Mouse (Mus musculus) hindbrain, embryonic 13.5 days (tissue): Measurements from ENCODE around the gene Hist1h2ad. TPM values are rescaled to one million over a fixed set of nuclear protein-coding genes. Genes with fewer than 3 reads are reported as not detected.
"Not testable (repeated sequence)": the region's sequence is repeated elsewhere in the genome, so short reads cannot be mapped to it uniquely, and the experiment has no call there.

Source experiments
- ATAC-seq: fragments of 200-750 bp; cut with Nextera tagmentation; 2 replicates; pipeline ENCODE4 v1.8.0; 2017; ENCODE audit warnings: moderate TSS enrichment; ENCODE audit not compliant: low FRiP score
- H3K27ac ChIP-seq: fragments of 300-500 bp; sonication (generic); 2 replicates; pipeline ENCODE4 v1.5.1; 2015; ENCODE audit warnings: inconsistent platforms, mild to moderate bottlenecking, moderate library complexity
- H3K27me3 ChIP-seq: fragments of 300-500 bp; sonication (generic); 2 replicates; pipeline ENCODE4 v1.6.1; 2015; ENCODE audit warnings: mild to moderate bottlenecking, inconsistent platforms
- H3K36me3 ChIP-seq: fragments of 300-500 bp; sonication (generic); 2 replicates; pipeline ENCODE4 v1.6.1; 2015; ENCODE audit warnings: mild to moderate bottlenecking, inconsistent platforms
- H3K4me1 ChIP-seq: fragments of 300-500 bp; sonication (generic); replicated peaks from 2 replicates; pipeline ENCODE4 v1.6.1; 2015; ENCODE audit warnings: inconsistent platforms
- H3K4me2 ChIP-seq: fragments of 300-500 bp; sonication (generic); 2 replicates; pipeline ENCODE4 v1.6.1; 2015; ENCODE audit warnings: inconsistent platforms, mild to moderate bottlenecking, moderate library complexity
- H3K4me3 ChIP-seq: fragments of 300-500 bp; sonication (generic); 2 replicates; pipeline ENCODE4 v1.5.1; 2015; ENCODE audit warnings: mild to moderate bottlenecking, inconsistent platforms
- H3K9ac ChIP-seq: fragments of 300-500 bp; sonication (generic); 2 replicates; pipeline ENCODE4 v1.6.1; 2015; ENCODE audit warnings: mild to moderate bottlenecking, inconsistent platforms
- H3K9me3 ChIP-seq: fragments of 300-500 bp; sonication (generic); 2 replicates; pipeline ENCODE4 v1.6.1; 2016; ENCODE audit warnings: inconsistent platforms
- WGBS: fragments of 180-500 bp; shearing (Covaris S2); methylation state at CpG from one replicate; pipeline ENCODE4 v1.1.7; 2015; 5-methylcytosine and 5-hydroxymethylcytosine counted together
- polyA plus RNA-seq: library from polyadenylated mRNA; unstranded; fragments of >200 nt; fragmentation: Nextera tagmentation; extraction: Ambion mirVana; gene quantifications from 2 replicates; pipeline ENCODE4 v1.2.1, GENCODE M21; 2015

The Hist1h2ad gene
- polyA plus RNA-seq, 1 experiment from 2014 or later = 0.61 TPM

DNA sequence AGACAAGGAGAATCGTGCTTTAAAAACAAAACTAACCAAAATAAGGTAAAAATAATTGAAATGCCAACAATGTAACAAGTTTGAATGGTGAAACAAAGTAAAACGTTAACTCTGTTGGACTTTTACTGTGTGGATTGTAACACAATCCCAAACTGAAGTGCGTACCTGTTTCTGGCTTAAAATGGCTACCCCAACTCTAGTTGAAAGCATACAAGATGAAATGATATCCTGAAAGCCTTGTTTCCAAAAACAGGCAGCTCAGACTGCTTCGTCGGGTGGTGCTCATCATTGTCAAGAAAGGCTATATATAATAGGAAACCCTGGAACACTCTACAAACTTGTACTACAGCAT is 12.7 kb upstream of the Hist1h2ad start:
- Histone ChIP-seq H3K9ac (peak overlapping the region; percentile 75), H3K27ac (peak overlapping the region; percentile 95), H3K4me3 (peak overlapping the region; percentile 46), H3K4me2 (peak overlapping the region; percentile 75)
- 0% methylated on average over 2 of the region's 5 CpGs for WGBS
- not testable (repeated sequence) for H3K9me3 ChIP-seq, H3K27me3 ChIP-seq, H3K36me3 ChIP-seq, ATAC-seq, H3K4me1 ChIP-seq

DNA sequence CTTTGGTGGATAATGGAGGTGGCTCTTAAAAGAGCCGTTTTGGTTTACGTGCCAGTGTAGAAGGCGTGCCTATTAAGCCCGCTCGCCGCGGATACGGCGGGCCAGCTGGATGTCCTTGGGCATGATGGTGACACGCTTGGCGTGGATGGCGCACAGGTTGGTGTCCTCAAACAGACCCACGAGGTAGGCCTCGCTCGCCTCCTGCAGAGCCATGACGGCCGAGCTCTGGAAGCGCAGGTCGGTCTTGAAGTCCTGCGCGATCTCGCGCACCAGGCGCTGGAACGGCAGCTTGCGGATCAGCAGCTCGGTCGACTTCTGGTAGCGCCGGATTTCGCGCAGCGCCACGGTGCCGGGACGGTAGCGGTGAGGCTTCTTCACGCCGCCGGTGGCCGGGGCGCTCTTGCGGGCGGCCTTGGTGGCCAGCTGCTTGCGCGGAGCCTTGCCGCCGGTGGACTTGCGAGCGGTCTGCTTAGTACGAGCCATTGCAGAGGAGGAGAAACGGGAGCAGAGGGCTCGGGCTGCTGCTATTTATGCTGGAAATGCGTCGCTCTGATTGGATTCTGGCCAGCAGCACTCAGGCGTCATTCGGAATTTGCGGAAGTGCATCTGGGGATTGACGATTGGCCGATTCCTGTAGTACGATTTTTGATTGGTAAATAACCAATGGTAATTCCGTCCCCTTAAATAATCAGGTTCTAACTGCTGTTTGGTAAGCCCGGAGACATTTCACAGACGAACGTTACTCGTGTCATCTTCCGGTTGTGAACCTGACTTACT is 12.1 kb upstream of the Hist1h2ad start, which contains the start of gene Hist1h3e:
Gene Hist1h3e (minus strand): TSS at position 487 of the 777 bp plus-strand sequence.
- WGBS = under 1% methylated on average over 59 of the region's 67 CpGs
- peak within 1 kb of the TSS; percentile 75 for H3K9ac ChIP-seq

DNA sequence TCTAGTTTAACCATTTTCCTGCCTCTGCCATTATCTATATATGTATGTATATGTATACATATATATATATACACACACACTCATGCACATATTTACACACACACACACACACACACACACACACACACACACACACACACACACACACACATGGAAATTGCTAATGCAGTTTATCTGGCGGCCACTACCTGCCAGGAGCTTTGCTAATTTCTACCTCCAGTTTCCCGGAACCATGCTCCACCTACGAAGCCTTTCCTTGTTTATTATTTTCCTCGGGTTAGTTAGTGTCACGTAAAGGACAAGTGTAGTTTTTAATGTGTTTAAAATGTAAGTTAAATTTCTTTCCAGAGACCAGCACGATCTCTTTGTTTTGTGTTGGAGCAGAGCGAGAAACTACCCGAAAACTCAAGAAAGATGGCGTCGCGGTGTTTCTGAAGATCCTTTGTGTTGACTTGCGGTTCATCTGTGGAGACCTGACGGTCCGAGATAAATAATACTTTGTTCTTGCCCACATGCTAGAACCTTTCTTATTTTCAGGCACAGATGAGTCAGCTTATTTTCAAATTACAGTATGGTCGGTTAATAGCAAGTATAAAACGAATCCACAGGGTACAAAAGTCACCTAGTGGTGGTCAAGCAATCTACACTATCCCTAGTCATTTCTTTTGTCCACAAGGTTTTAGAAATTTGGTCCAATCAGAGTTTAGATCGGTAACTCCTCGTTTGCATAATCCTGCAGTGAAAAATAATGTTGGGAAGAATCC is 11.3 kb upstream of the Hist1h2ad start:
- no peaks in the 10 kb centered on the region for H3K36me3 ChIP-seq
- 4% methylated on average over 18 of the region's 18 CpGs for WGBS
- H3K27me3 ChIP-seq = no peaks in the 10 kb centered on the region
- H3K27ac ChIP-seq = peak overlapping the region; percentile 95
- peak; percentile 65 for ATAC-seq
- peaks cover 3% of the 10 kb centered on the region; the same call in 1 of the 2 replicates for H3K4me1 ChIP-seq
- H3K4me2 ChIP-seq = peak overlapping the region; percentile 75
- peak overlapping the region; percentile 66 for H3K9ac ChIP-seq
- H3K4me3 ChIP-seq = peak overlapping the region; percentile 46
- no peaks in the 10 kb centered on the region for H3K9me3 ChIP-seq

More for the DNA sequence above, 12.1 kb upstream of the Hist1h2ad start, which contains the start of gene Hist1h3e:
- peak within 1 kb of the TSS; percentile 95 for H3K27ac ChIP-seq
- not testable (repeated sequence) for H3K36me3 ChIP-seq, H3K9me3 ChIP-seq, H3K27me3 ChIP-seq, H3K4me1 ChIP-seq
- peak within 1 kb of the TSS; percentile 75 for H3K4me2 ChIP-seq
- peak within 1 kb of the TSS; percentile 46 for H3K4me3 ChIP-seq
- ATAC-seq = peak; percentile 96

DNA sequence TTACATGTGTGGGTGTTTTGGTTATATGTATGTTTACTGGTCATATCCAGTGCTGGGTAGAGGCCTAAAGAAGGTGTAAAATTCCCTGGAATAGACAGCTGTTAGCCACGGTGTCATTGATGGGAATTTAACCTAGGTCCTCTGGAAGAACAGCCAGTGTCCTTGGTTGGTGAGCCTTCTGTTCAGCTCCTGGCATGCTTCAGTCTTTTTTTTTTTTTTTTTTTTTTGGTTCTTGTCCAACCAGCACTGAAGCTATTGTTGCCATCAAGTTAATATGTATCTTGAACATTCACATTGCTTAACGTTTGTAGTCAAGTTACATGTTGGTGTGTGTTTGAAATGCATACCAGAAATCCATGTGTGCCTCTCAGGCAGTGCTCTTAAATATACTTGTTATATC is 9.7 kb upstream of the Hist1h2ad start:
- no peak overlapping the region for H3K4me3 ChIP-seq
- no peaks in the 10 kb centered on the region for H3K9me3 ChIP-seq
- H3K36me3 ChIP-seq = no peaks in the 10 kb centered on the region
- no peak for ATAC-seq
- H3K4me1 ChIP-seq = peaks cover 3% of the 10 kb centered on the region; the same call in 1 of the 2 replicates
- H3K9ac ChIP-seq = no peak overlapping the region
- H3K27ac ChIP-seq = peak overlapping the region; percentile 95
- WGBS = 91% methylated on average over 2 of the region's 2 CpGs
- H3K4me2 ChIP-seq = no peak overlapping the region
- H3K27me3 ChIP-seq = no peaks in the 10 kb centered on the region

DNA sequence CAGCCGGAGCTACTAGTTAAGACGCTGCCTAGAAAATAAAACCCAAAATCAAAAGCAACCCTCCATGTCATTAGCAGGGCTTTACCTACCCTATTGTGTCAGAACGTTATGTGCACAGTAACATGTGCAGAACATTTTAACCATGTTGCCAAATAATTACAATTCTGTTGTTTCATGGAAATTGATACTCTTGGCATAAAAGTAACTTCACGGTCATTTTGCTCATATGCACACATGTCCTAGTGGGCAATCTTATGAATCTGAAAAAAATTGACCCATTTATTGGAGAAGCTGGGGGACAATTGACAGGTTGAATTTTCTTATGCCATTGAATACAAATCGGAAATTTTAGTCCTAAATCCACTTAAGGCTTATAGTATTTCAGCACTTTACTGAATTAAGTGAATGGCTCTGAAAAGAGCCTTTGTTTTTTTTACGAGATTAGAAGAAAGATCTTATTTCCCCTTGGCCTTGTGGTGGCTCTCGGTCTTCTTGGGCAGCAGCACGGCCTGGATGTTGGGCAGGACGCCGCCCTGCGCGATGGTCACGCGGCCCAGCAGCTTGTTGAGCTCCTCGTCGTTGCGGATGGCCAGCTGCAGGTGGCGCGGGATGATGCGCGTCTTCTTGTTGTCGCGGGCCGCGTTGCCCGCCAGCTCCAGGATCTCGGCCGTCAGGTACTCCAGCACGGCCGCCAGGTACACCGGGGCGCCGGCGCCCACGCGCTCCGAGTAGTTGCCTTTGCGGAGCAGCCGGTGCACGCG is 3.7 kb upstream of the Hist1h2ad start:
- H3K9me3 ChIP-seq, H3K27me3 ChIP-seq, H3K36me3 ChIP-seq: not testable (repeated sequence)
- peak; percentile 52 for ATAC-seq
- Histone ChIP-seq H3K4me1 (peaks cover 26% of the 10 kb centered on the region), H3K27ac (peak overlapping the region; percentile 96), H3K4me3 (peak overlapping the region; percentile 50), H3K4me2 (peak overlapping the region; percentile 74), H3K9ac (peak overlapping the region; percentile 67)
- WGBS = 3% methylated on average over 21 of the region's 41 CpGs

DNA sequence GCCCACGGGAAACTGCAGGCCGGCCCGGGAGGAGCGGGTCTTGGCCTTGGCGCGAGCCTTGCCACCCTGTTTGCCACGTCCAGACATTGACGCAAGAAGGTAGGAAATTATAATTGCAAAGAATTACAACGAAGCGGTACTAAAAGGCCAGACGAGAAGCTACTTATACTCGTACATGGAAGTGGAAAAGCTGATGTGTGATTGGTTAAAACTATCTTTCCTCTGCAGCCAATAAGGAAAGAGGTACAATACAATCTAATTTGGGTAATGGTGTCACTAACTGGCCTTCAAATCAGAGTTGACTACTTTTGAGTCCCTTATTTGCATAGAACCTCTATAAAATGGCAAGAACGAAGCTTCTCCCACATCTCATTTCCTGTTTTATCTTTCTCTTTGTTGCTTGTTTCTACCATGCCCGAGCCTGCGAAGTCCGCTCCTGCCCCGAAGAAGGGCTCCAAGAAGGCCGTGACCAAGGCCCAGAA is 3.1 kb upstream of the Hist1h2ad start, which contains the start of the genes Hist1h2ae and Hist1h2bg:
Gene Hist1h2ae (minus strand): TSS at position 199 of the 482 bp plus-strand sequence.
Gene Hist1h2bg (plus strand): TSS at position 375 of the 482 bp plus-strand sequence.
- WGBS = under 1% methylated on average over 18 of the region's 18 CpGs

DNA sequence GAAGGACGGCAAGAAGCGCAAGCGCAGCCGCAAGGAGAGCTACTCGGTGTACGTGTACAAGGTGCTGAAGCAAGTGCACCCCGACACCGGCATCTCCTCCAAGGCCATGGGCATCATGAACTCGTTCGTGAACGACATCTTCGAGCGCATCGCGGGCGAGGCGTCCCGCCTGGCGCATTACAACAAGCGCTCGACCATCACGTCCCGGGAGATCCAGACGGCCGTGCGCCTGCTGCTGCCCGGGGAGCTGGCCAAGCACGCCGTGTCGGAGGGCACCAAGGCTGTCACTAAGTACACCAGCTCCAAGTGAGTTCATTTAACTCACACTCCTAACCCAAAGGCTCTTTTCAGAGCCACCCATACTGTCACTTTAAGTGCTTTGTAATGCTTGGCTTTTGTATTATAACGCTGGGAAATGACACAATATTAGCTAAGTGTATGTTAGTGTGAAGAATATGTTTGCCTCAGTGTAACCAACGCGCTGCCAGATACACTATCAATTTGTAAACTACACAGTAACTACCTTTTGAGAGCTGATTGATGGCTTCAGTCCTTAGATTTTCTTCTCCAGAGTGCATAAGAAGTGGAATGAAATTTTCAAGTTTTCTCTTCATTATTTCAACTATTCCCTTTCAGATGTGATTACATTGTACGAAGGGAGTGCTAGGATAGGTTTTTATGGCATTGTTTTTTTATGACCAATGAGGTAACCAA is 2.5 kb upstream of the Hist1h2ad start:
- Histone ChIP-seq H3K4me2 (peak overlapping the region; percentile 74), H3K9ac (peak overlapping the region; percentile 81), H3K4me1 (peaks cover 34% of the 10 kb centered on the region), H3K27ac (peak overlapping the region; percentile 96), H3K4me3 (peak overlapping the region; percentile 50)
- under 1% methylated on average over 17 of the region's 34 CpGs for WGBS
- not testable (repeated sequence) for H3K9me3 ChIP-seq, H3K27me3 ChIP-seq, H3K36me3 ChIP-seq
- peak; percentile 1; the same call in 1 of the 2 replicates for ATAC-seq

More for the DNA sequence above, 3.1 kb upstream of the Hist1h2ad start, which contains the start of the genes Hist1h2ae and Hist1h2bg:
- Histone ChIP-seq H3K9me3 (no peaks in the 10 kb centered on the region), H3K27me3 (no peaks in the 10 kb centered on the region), H3K4me1 (peaks cover 28% of the 10 kb centered on the region), H3K36me3 (no peaks in the 10 kb centered on the region), H3K4me2 (peak within 1 kb of the TSS; percentile 74), H3K4me3 (peak within 1 kb of the TSS; percentile 50), H3K9ac (peak within 1 kb of the TSS; percentile 81), H3K27ac (peak within 1 kb of the TSS; percentile 96)
- ATAC-seq = peak; percentile 92

DNA sequence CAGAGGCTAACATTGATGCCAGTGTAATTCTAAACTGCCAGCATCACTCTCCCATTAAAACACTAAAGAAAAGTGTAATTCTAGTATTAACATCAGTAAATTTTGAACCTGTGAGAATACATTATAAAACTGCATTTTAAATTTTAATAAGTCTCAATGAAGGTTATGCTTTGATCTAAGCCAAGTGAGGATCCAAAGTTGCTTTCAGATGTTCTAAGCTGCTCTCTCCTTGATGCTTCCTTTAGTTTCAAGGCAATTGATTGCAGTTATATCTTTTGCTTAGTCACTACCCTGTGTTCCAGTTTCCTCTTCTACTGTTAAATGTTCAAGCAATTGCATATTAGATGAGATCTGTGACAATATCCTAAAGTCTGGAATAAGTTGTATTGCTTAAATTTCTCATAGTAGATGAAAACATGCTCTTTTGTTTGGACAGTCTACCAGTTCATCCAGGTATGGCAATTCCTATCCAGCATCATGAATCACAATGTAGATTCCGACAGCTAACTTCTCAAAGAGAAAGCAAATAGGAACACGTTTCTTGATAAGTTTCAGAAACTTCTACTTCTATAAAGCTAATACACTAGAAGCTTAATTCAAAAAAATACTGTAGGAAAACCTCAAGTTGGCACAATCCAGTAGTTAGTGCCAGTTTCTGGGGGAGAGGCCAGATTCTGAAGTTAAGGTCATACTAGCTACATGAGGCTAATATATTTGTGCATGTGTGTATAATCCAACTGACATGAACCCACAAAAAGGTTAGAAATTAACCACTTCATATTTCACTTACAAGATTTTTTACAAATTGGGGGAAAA is 1.8 kb upstream of the Hist1h2ad start:
- WGBS = 40% methylated on average over 2 of the region's 2 CpGs
- Histone ChIP-seq H3K9me3 (no peaks in the 10 kb centered on the region), H3K27me3 (no peaks in the 10 kb centered on the region)

DNA sequence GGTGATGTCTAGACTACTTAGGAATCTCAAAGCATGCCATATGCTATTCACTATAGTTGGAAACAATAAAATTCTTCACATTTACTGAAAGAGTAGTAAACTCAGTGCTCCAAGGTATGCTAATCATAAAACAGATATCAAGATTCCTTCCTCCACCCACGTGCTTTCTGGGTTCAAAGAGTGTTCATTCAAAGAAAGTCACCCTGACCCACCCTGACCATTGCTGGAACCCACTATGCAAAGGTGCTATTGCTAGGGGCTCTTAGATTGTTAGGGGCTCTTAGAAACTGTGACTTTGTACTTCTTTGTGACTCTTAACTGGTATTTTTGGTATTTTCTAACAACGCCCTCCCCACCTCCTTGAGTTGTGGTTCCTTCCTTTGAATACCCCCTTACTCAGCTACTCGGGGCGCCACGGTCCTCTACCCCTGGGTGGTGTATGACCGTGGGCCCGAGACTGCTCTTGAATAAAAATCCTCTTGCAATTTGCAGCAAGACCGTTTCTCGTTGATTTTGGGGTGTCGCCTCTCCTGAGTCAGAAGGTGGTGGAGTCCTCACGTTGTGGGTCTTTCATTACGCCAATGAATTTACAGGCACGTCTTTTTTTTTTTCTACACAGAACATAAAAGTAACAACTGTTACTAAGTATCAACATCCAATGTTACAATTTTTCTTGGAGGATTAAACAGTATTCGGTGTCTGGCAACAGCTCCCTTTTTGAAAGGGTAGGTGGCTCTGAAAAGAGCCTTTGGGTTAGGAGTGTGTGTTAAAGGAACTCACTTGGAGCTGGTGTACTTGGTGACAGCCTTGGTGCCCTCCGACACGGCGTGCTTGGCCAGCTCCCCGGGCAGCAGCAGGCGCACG is 915 bp upstream of the Hist1h2ad start:
- H3K36me3 ChIP-seq, H3K9me3 ChIP-seq, H3K27me3 ChIP-seq, ATAC-seq: not testable (repeated sequence)
- WGBS = 9% methylated on average over 20 of the region's 20 CpGs
- Histone ChIP-seq H3K4me2 (peak overlapping the region; percentile 74), H3K4me3 (peak overlapping the region; percentile 50), H3K27ac (peak overlapping the region; percentile 84), H3K9ac (peak overlapping the region; percentile 49; the same call in 1 of the 2 replicates), H3K4me1 (peaks cover 41% of the 10 kb centered on the region)

More for the DNA sequence above, 1.8 kb upstream of the Hist1h2ad start:
- H3K4me1 ChIP-seq = peaks cover 41% of the 10 kb centered on the region
- H3K4me3 ChIP-seq = peak overlapping the region; percentile 50
- ATAC-seq = no peak
- no peaks in the 10 kb centered on the region for H3K36me3 ChIP-seq
- peak overlapping the region; percentile 74 for H3K4me2 ChIP-seq
- peak overlapping the region; percentile 96 for H3K27ac ChIP-seq
- H3K9ac ChIP-seq = peak overlapping the region; percentile 81

DNA sequence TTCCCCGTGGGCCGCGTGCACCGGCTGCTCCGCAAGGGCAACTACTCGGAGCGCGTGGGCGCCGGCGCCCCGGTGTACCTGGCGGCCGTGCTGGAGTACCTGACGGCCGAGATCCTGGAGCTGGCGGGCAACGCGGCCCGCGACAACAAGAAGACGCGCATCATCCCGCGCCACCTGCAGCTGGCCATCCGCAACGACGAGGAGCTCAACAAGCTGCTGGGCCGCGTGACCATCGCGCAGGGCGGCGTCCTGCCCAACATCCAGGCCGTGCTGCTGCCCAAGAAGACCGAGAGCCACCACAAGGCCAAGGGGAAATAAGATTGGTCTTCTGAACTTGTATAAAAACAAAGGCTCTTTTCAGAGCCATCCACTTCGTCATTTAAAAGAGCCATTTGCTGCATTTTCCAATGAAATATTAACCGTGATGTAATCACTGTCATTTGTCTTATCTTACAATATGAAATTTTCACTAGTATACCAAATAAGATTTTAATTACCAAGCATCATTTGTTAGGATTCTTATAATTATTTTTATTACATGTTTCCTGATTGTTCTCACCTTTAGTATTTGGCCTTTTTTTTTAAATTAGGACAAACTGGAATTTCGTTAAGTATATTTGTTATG is 477 bp downstream of the Hist1h2ad start:
- not testable (repeated sequence) for H3K9me3 ChIP-seq, H3K27me3 ChIP-seq, H3K9ac ChIP-seq, H3K36me3 ChIP-seq
- Histone ChIP-seq H3K4me3 (peak overlapping the region; percentile 42), H3K4me1 (peaks cover 41% of the 10 kb centered on the region), H3K4me2 (peak overlapping the region; percentile 74), H3K27ac (peak overlapping the region; percentile 85)
- ATAC-seq = peak; percentile 8
- 0% methylated on average over 13 of the region's 39 CpGs for WGBS
